In the genomic region with DNA sequence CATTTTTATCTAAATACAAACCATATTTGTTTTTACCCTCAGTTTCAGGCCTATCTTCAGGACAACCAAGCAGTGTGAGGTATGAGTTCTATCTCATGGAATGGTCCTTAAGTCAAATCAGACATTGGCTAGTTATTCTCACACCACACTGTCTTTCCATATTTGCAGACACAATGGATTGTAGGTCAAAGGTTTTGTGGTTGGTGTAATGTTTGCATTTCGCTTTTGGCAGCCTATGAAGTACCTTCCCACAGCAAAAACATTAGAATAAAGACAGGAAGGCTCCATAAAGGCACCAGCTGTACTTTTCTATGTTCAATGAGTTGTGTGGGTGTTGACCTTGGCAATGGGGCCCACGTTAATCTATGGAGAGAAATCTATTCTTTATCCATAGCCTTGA, we compare ENCODE assay signal across 19 mouse cellular contexts.
DNase-seq lines count a peak whose midpoint lies in the region; ATAC-seq and TF ChIP-seq lines count a peak whose summit lies in the region.
"Had no signal": no experiment of that assay in that cellular context is flagged by ENCODE, and none has a peak within 500 bp of the region (broad histone marks: within the 10 kb centered on the region; RNA-seq: fewer than 3 reads in every experiment).

No protein-coding gene starts in this region.

- no peak for TF ChIP-seq POLR2A in liver, adult 2 months (IDR thresholded peaks at IDR 0.05; ENCODE audit: extremely low read depth, insufficient read depth, low read length)

- no peak overlapping the region for H3K4me3 ChIP-seq in liver, adult 2 months (ENCODE audit: insufficient read depth, low read depth, low read length)
- no peak overlapping the region for H3K4me3 ChIP-seq in liver, embryonic 12.5 days
- no peak overlapping the region for H3K4me3 ChIP-seq in liver, postnatal 0 days (ENCODE audit: low read depth, low read length)
- H3K4me3 ChIP-seq in liver, embryonic 11.5 days (ENCODE audit: low read depth, low read length) = no peak overlapping the region

- no peak overlapping the region for H3K9ac ChIP-seq in liver, adult 2 months (ENCODE audit: low read depth, low read length)
- no peak overlapping the region for H3K9ac ChIP-seq in liver, embryonic 12.5 days
- H3K9ac ChIP-seq in liver, postnatal 0 days (replicated peaks) = no peak overlapping the region
- no peak overlapping the region for H3K9ac ChIP-seq in liver, embryonic 11.5 days (ENCODE audit: low read depth, low read length)

- no peak overlapping the region for H3K4me2 ChIP-seq in liver, embryonic 12.5 days
- no peak overlapping the region for H3K4me2 ChIP-seq in liver, postnatal 0 days (ENCODE audit: low read depth, low read length)
- H3K4me2 ChIP-seq in liver, embryonic 11.5 days = no peak overlapping the region

- no peaks in the 10 kb centered on the region for H3K79me2 ChIP-seq in liver, adult 2 months (ENCODE audit: control insufficient read depth, insufficient read depth, low read length)

- no peaks in the 10 kb centered on the region for H3K36me3 ChIP-seq in liver, adult 2 months (ENCODE audit: control insufficient read depth, insufficient read depth, low read length)
- no peaks in the 10 kb centered on the region for H3K36me3 ChIP-seq in liver, embryonic 12.5 days
- H3K36me3 ChIP-seq in liver, postnatal 0 days (replicated peaks; ENCODE audit: insufficient read depth, low read length) = no peaks in the 10 kb centered on the region
- H3K36me3 ChIP-seq in liver, embryonic 11.5 days (ENCODE audit: control insufficient read depth, insufficient read depth, low read length) = no peaks in the 10 kb centered on the region
- H3K36me3 ChIP-seq: G1E had no signal

- no peak for ATAC-seq in liver, embryonic 12.5 days
- ATAC-seq in liver, postnatal 0 days = peak; percentile 75
- ATAC-seq in liver, embryonic 11.5 days (replicated peaks; ENCODE audit: low FRiP score) = no peak
- ATAC-seq: activated CD4-positive, CD25-positive, alpha-beta regulatory T cell, adult 4 months; CD4-positive, CD25-positive, alpha-beta regulatory T cell, adult 4 months; Patski had no signal

- peak; percentile 62 for DNase-seq in liver, adult 2 months (ENCODE audit: extremely low read depth, low read depth, low spot score)
- no peak for DNase-seq in liver, postnatal 0 days
- no peak for DNase-seq in liver, embryonic 11.5 days (ENCODE audit: low spot score)
- DNase-seq: adrenal gland, adult 2 months; adrenal gland, adult 8-10 months; adrenal gland, postnatal 10 days; adrenal gland, postnatal 14 days; adrenal gland, postnatal 25 days; adrenal gland, postnatal 36 days; B cell, adult 2 months; cerebellum, adult 11 months; cerebellum, adult 11-12 months; cerebellum, adult 18-20 months had no signal

- no peak for TF ChIP-seq EP300 in liver, postnatal 0 days (IDR thresholded peaks at IDR 0.05; ENCODE audit: low read depth)

- no peaks in the 10 kb centered on the region for H3K4me1 ChIP-seq in liver, adult 2 months (ENCODE audit: control insufficient read depth, insufficient read depth, low read length)
- no peaks in the 10 kb centered on the region for H3K4me1 ChIP-seq in liver, embryonic 12.5 days
- no peaks in the 10 kb centered on the region for H3K4me1 ChIP-seq in liver, postnatal 0 days (ENCODE audit: insufficient read depth)
- H3K4me1 ChIP-seq in liver, embryonic 11.5 days (replicated peaks; ENCODE audit: control insufficient read depth, insufficient read depth, low read length) = no peaks in the 10 kb centered on the region

- no peak for TF ChIP-seq CTCF in liver, adult 2 months (IDR thresholded peaks at IDR 0.05; ENCODE audit: low read depth, low read length)
- TF ChIP-seq CTCF in liver, postnatal 0 days (IDR thresholded peaks at IDR 0.05; ENCODE audit: low read depth) = no peak

- H3K9me3 ChIP-seq in liver, embryonic 12.5 days (replicated peaks) = no peaks in the 10 kb centered on the region
- H3K9me3 ChIP-seq in liver, postnatal 0 days (ENCODE audit: low read length) = no peaks in the 10 kb centered on the region
- no peaks in the 10 kb centered on the region for H3K9me3 ChIP-seq in liver, embryonic 11.5 days (ENCODE audit: control insufficient read depth, low read length)

- H3K27ac ChIP-seq in liver, adult 2 months (replicated peaks; ENCODE audit: insufficient read depth, low read depth, low read length) = no peak overlapping the region
- H3K27ac ChIP-seq in liver, embryonic 12.5 days = no peak overlapping the region
- no peak overlapping the region for H3K27ac ChIP-seq in liver, postnatal 0 days (ENCODE audit: low read depth)
- no peak overlapping the region for H3K27ac ChIP-seq in liver, embryonic 11.5 days (ENCODE audit: low read depth, low read length)

- WGBS in liver, adult 2 months = 18% methylated on average over 2 of the region's 2 CpGs
- WGBS in liver, embryonic 12.5 days (ENCODE audit: insufficient replicate concordance) = 31% methylated on average over 2 of the region's 2 CpGs
- 31% methylated on average over 2 of the region's 2 CpGs for WGBS in liver, postnatal 0 days (ENCODE audit: insufficient replicate concordance)
- 53% methylated on average over 2 of the region's 2 CpGs for WGBS in liver, embryonic 11.5 days

- no peaks in the 10 kb centered on the region for H3K27me3 ChIP-seq in liver, adult 2 months (ENCODE audit: control insufficient read depth, insufficient read depth, low read length)
- H3K27me3 ChIP-seq in liver, embryonic 12.5 days (replicated peaks) = no peaks in the 10 kb centered on the region
- no peaks in the 10 kb centered on the region for H3K27me3 ChIP-seq in liver, postnatal 0 days (ENCODE audit: insufficient read depth, low read length)
- H3K27me3 ChIP-seq in liver, embryonic 11.5 days (replicated peaks; ENCODE audit: control insufficient read depth, insufficient read depth, low read length) = no peaks in the 10 kb centered on the region
- H3K27me3 ChIP-seq: CH12.LX, Patski had no signal
